Mouse (Mus musculus) heart, embryonic 14.5 days (tissue): ENCODE results near the gene Gmeb1. TPM values are rescaled to one million over a fixed set of nuclear protein-coding genes. Genes with fewer than 3 reads are reported as not detected.

Experiments
- ATAC-seq: fragments of 200-750 bp; cut with Nextera tagmentation; 2 replicates; pipeline ENCODE4 v1.8.0; 2017; ENCODE audit warnings: low read depth, moderate TSS enrichment; ENCODE audit not compliant: insufficient number of reproducible peaks, insufficient read depth, low FRiP score
- H3K27ac ChIP-seq, 2 experiments: fragments of 200-500 bp in 1 of 2; fragments of 300-500 bp in 1 of 2; sonication (generic) in 1 of 2; replicated peaks in 1 of 2; 2 replicates each; pipeline ENCODE4 v1.5.1; 2012 to 2014; ENCODE audit warnings: low read depth in 2 of 2, low read length in 2 of 2, control low read depth in 1 of 2, mild to moderate bottlenecking in 1 of 2, mixed read lengths in 1 of 2; ENCODE audit not compliant: control insufficient read depth in 1 of 2, insufficient read depth in 1 of 2
- H3K27me3 ChIP-seq: fragments of 300-500 bp; sonication (generic); 2 replicates; pipeline ENCODE4 v1.6.1; 2014; ENCODE audit warnings: mild to moderate bottlenecking, low read length, control low read depth; ENCODE audit not compliant: control insufficient read depth, insufficient read depth
- H3K36me3 ChIP-seq: fragments of 300-500 bp; sonication (generic); 2 replicates; pipeline ENCODE4 v1.6.1; 2014; ENCODE audit warnings: mild to moderate bottlenecking, control low read depth, low read length, mixed read lengths; ENCODE audit not compliant: control insufficient read depth, insufficient read depth
- H3K4me1 ChIP-seq, 2 experiments: fragments of 200-500 bp in 1 of 2; fragments of 300-500 bp in 1 of 2; sonication (generic) in 1 of 2; 2 replicates each; pipeline ENCODE4 v1.6.1; 2012 to 2014; ENCODE audit warnings: low read length in 2 of 2, control low read depth in 1 of 2, mixed read lengths in 1 of 2; ENCODE audit not compliant: control insufficient read depth in 2 of 2, insufficient read depth in 2 of 2
- H3K4me2 ChIP-seq: fragments of 300-500 bp; sonication (generic); 2 replicates; pipeline ENCODE4 v1.6.1; 2014; ENCODE audit warnings: mild to moderate bottlenecking, low read length
- H3K4me3 ChIP-seq, 2 experiments: fragments of 200-500 bp in 1 of 2; fragments of 300-500 bp in 1 of 2; sonication (generic) in 1 of 2; 2 replicates each; pipeline ENCODE4 v1.5.1; 2012 to 2014; ENCODE audit warnings: low read length in 2 of 2, mild to moderate bottlenecking in 2 of 2, control low read depth in 1 of 2, low read depth in 1 of 2, moderate library complexity in 1 of 2; ENCODE audit not compliant: control insufficient read depth in 1 of 2, insufficient read depth in 1 of 2
- H3K9ac ChIP-seq: fragments of 300-500 bp; sonication (generic); 2 replicates; pipeline ENCODE4 v1.6.1; 2014; ENCODE audit warnings: mild to moderate bottlenecking, low read length
- H3K9me3 ChIP-seq: fragments of 300-500 bp; sonication (generic); 2 replicates; pipeline ENCODE4 v1.6.1; 2016; ENCODE audit warnings: low read length, control low read depth; ENCODE audit not compliant: control insufficient read depth
- WGBS: fragments of 180-500 bp; shearing (Covaris S2); extraction: QIAGEN DNeasy Blood & Tissue Kit; methylation state at CpG from one replicate; pipeline ENCODE4 v1.1.7; 2014; 5-methylcytosine and 5-hydroxymethylcytosine counted together
- polyA plus RNA-seq: library from polyadenylated mRNA; unstranded; fragments of >200 nt; fragmentation: Nextera tagmentation; extraction: Ambion mirVana; gene quantifications from 2 replicates; pipeline ENCODE4 v1.2.1, GENCODE M21; 2014

Gene Gmeb1
- polyA plus RNA-seq, 1 experiment from 2014 or later, result 25.8 TPM

- WGBS, result 81% methylated on average over 3 of the region's 3 CpGs
Measured at GRCm38 (mm10) chr4:132254986-132255385, 6.4 kb downstream of the Gmeb1 start.

GRCm38 (mm10) chr4:132253622-132254021 lies 7.8 kb downstream of the Gmeb1 start:
- no peak overlapping the region for H3K4me3 ChIP-seq
- H3K9me3 ChIP-seq, result no peaks in the 10 kb centered on the region
- H3K36me3 ChIP-seq, result peaks cover 30% of the 10 kb centered on the region
- H3K4me1 ChIP-seq, result peaks cover 5 to 11% of the 10 kb centered on the region in 2 experiments
- H3K27me3 ChIP-seq, result no peaks in the 10 kb centered on the region
- H3K9ac ChIP-seq, result peak overlapping the region; percentile 10; the same call in 1 of the 2 replicates
- peak overlapping the region; percentile 10 to 52; a peak in 2 of 4 replicates for H3K27ac ChIP-seq
- no peak for ATAC-seq
- no peak overlapping the region for H3K4me2 ChIP-seq
- WGBS, result 32% methylated on average over 2 of the region's 2 CpGs

More at GRCm38 (mm10) chr4:132254986-132255385, 6.4 kb downstream of the Gmeb1 start:
- Histone ChIP-seq H3K4me1 (peaks cover 5 to 21% of the 10 kb centered on the region in 2 experiments), H3K4me2 (no peak overlapping the region), H3K9me3 (no peaks in the 10 kb centered on the region), H3K27ac (no peak overlapping the region), H3K27me3 (no peaks in the 10 kb centered on the region), H3K4me3 (no peak overlapping the region), H3K9ac (no peak overlapping the region), H3K36me3 (peaks cover 17% of the 10 kb centered on the region)
- no peak for ATAC-seq

GRCm38 (mm10) chr4:132253128-132253527 lies 8.3 kb downstream of the Gmeb1 start:
- Histone ChIP-seq H3K27me3 (no peaks in the 10 kb centered on the region), H3K4me2 (no peak overlapping the region), H3K36me3 (peaks cover 35% of the 10 kb centered on the region), H3K9ac (no peak overlapping the region), H3K4me3 (no peak overlapping the region), H3K4me1 (peaks cover 5 to 8% of the 10 kb centered on the region in 2 experiments), H3K9me3 (no peaks in the 10 kb centered on the region), H3K27ac (peak overlapping the region in 1 of 2 experiments; percentile 52; a peak in 2 of 4 replicates)
- ATAC-seq, result no peak
- 80% methylated on average over 8 of the region's 8 CpGs for WGBS

- peaks cover 46% of the 10 kb centered on the region for H3K36me3 ChIP-seq
- 87% methylated on average over 9 of the region's 9 CpGs for WGBS
- H3K27ac ChIP-seq, result no peak overlapping the region
- H3K9me3 ChIP-seq, result no peaks in the 10 kb centered on the region
- no peak for ATAC-seq
- peaks cover 4 to 10% of the 10 kb centered on the region in 2 experiments for H3K4me1 ChIP-seq
- no peaks in the 10 kb centered on the region for H3K27me3 ChIP-seq
- H3K4me2 ChIP-seq, result no peak overlapping the region
- H3K4me3 ChIP-seq, result no peak overlapping the region
- no peak overlapping the region for H3K9ac ChIP-seq
Measured at GRCm38 (mm10) chr4:132251596-132251995, 9.8 kb downstream of the Gmeb1 start.

GRCm38 (mm10) chr4:132247451-132247997 lies 13.9 kb downstream of the Gmeb1 start:
- Histone ChIP-seq H3K27me3 (no peaks in the 10 kb centered on the region), H3K9me3 (no peaks in the 10 kb centered on the region), H3K4me3 (no peak overlapping the region), H3K4me2 (no peak overlapping the region), H3K4me1 (peaks cover 0 to 3% of the 10 kb centered on the region in 2 experiments; a peak in 1 of 4 replicates), H3K27ac (peak overlapping the region in 1 of 2 experiments; percentile 29; a peak in 2 of 4 replicates), H3K9ac (no peak overlapping the region), H3K36me3 (peaks cover 81% of the 10 kb centered on the region)
- WGBS, result 74% methylated on average over 5 of the region's 5 CpGs
- no peak for ATAC-seq

- H3K4me2 ChIP-seq, result no peak overlapping the region
- H3K27me3 ChIP-seq, result no peaks in the 10 kb centered on the region
- H3K9me3 ChIP-seq, result no peaks in the 10 kb centered on the region
- H3K9ac ChIP-seq, result no peak overlapping the region
- H3K4me3 ChIP-seq, result no peak overlapping the region
- H3K36me3 ChIP-seq, result peaks cover 90% of the 10 kb centered on the region
- no peak overlapping the region; a peak in 1 of 4 replicates for H3K27ac ChIP-seq
- H3K4me1 ChIP-seq, result peaks cover 0 to 3% of the 10 kb centered on the region in 2 experiments; a peak in 1 of 4 replicates
- no peak for ATAC-seq
- 89% methylated on average over 3 of the region's 3 CpGs for WGBS
Measured at GRCm38 (mm10) chr4:132245643-132246042, 15.8 kb downstream of the Gmeb1 start.

GRCm38 (mm10) chr4:132241208-132241607 lies 20.2 kb downstream of the Gmeb1 start:
- peaks cover 92% of the 10 kb centered on the region for H3K36me3 ChIP-seq
- 64% methylated on average over 3 of the region's 3 CpGs for WGBS
- ATAC-seq, result no peak

GRCm38 (mm10) chr4:132240367-132240766 lies 21.0 kb downstream of the Gmeb1 start:
- no peak overlapping the region for H3K9ac ChIP-seq
- H3K36me3 ChIP-seq, result peaks cover 92% of the 10 kb centered on the region
- no peak overlapping the region for H3K4me2 ChIP-seq
- H3K9me3 ChIP-seq, result no peaks in the 10 kb centered on the region
- no peak overlapping the region for H3K4me3 ChIP-seq
- 61% methylated on average over 3 of the region's 3 CpGs for WGBS
- no peak overlapping the region for H3K27ac ChIP-seq
- ATAC-seq, result no peak
- H3K4me1 ChIP-seq, result no peaks in the 10 kb centered on the region
- H3K27me3 ChIP-seq, result no peaks in the 10 kb centered on the region

More at GRCm38 (mm10) chr4:132241208-132241607, 20.2 kb downstream of the Gmeb1 start:
- Histone ChIP-seq H3K27ac (no peak overlapping the region), H3K4me3 (no peak overlapping the region), H3K4me1 (no peaks in the 10 kb centered on the region), H3K4me2 (no peak overlapping the region), H3K9ac (no peak overlapping the region), H3K9me3 (no peaks in the 10 kb centered on the region), H3K27me3 (no peaks in the 10 kb centered on the region)
